Mouse (Mus musculus): ENCODE measurements at regions not wholly inside any gene's neighbourhood (a gene's known extent, or its start where the extent isn't known, plus 50 kb on each side); places are given as distances from the start of the nearest gene placed in this dataset.
A peak's percentile ranks its signal among the peaks of the same experiment; 100 is the strongest.

DNA sequence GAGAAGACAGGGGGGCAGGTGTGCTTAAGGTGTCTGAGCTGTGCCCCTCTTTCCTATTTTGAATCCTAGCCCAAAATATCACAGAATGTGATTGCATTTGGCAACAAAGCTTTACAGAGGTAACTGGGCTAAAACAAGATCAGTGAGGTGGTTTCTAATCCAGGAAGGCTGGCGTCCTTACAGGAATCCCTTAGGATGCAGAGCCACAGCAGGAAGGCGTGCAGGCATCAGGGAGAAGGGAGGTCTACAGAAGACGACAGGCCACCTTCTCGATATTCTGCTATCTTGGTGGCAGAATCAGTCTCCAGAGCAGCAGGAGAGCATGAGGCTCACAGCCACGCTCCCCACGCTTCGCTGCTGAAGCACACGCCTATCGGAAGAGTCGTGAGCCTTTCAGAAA lies 189.6 kb upstream of the Serp2 start:
- Histone ChIP-seq H3K4me3 (ENCODE audit: low read depth, low read length) (no peak overlapping the region), H3K27me3 (ENCODE audit: control insufficient read depth, insufficient read depth, low read length) (no peaks in the 10 kb centered on the region), H3K9me3 (ENCODE audit: control insufficient read depth, low read length) (no peaks in the 10 kb centered on the region), H3K4me1 (replicated peaks; ENCODE audit: control insufficient read depth, insufficient read depth, low read length) (no peaks in the 10 kb centered on the region), H3K36me3 (ENCODE audit: control insufficient read depth, insufficient read depth, low read length) (no peaks in the 10 kb centered on the region), H3K27ac (ENCODE audit: low read depth, low read length) (no peak overlapping the region), H3K9ac (ENCODE audit: low read length) (no peak overlapping the region), H3K4me2 (ENCODE audit: low read depth, low read length, severe bottlenecking) (no peak overlapping the region)
- ATAC-seq (replicated peaks; ENCODE audit: low FRiP score), result no peak
- 87% methylated on average over 10 of the region's 10 CpGs for WGBS
- peak; percentile 33 for DNase-seq (ENCODE audit: low spot score)

DNA sequence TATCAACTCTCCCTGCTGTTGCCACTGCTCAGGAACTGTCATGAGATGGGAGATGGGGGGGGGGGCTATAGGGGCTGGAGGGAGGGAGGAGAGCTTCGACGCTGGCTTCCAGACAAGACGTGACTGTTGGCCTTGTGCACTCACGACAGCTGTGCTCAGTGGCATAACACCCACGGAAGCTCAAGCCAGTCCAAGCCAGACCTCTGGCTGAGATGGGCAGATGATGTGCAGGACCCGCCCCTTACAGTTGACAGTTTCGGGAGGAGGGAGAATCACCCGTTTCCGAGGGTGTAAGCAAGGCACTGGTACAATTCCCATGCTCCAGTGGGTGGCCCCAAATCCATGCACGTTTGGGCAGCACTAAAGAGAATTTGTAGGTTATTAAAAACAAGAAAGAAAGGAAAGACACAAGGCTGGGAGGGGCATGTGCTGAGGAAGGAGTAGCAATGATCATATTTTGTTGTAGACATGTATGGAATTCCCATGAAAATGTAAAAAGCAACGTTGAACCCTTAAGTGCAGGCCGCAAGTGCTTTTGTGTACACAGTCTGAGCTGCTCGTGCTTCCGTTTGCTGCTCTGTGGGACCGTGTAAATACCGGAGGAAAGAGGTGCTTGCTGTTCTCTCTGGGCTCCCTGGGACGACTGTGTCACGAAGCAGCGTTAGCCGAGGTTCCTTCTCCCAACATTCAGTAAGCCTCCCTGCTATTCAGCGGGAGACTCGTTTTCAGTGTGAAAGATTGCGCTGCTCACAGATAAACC lies 188.2 kb upstream of the Serp2 start:
- no peak overlapping the region for H3K4me3 ChIP-seq (ENCODE audit: low read depth, low read length)
- no peak overlapping the region for H3K9ac ChIP-seq (ENCODE audit: low read length)
- H3K4me1 ChIP-seq (replicated peaks; ENCODE audit: control insufficient read depth, insufficient read depth, low read length), result no peaks in the 10 kb centered on the region; the same call in 1 of the 2 replicates
- H3K9me3 ChIP-seq (ENCODE audit: control insufficient read depth, low read length), result no peaks in the 10 kb centered on the region
- ATAC-seq (replicated peaks; ENCODE audit: low FRiP score) (no peak), DNase-seq (ENCODE audit: low spot score) (no peak)
- no peaks in the 10 kb centered on the region for H3K36me3 ChIP-seq (ENCODE audit: control insufficient read depth, insufficient read depth, low read length)
- no peak overlapping the region for H3K27ac ChIP-seq (ENCODE audit: low read depth, low read length)
- H3K4me2 ChIP-seq (ENCODE audit: low read depth, low read length, severe bottlenecking), result no peak overlapping the region
- WGBS, result 85% methylated on average over 23 of the region's 23 CpGs
- H3K27me3 ChIP-seq (ENCODE audit: control insufficient read depth, insufficient read depth, low read length), result no peaks in the 10 kb centered on the region

DNA sequence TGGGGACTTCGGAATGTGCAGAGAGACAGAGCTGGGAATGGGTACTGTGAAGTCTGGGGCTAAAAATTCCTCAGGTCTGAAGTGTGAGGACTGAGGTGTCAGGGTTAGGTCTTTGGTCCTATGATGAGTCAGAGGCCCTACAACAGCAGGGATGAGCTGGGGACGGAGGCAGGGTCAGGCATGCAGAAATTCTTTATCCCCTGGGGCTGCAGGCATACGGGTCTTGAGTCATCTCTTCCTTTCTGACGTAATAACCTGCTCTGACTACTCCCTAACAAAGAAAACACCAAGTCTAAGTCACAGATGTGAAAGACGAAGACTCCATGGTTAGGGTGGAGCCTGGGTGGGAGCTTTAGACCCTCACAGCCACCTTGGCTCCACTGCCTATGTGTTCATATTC lies 185.6 kb upstream of the Serp2 start:
- 82% methylated on average over 5 of the region's 5 CpGs for WGBS

DNA sequence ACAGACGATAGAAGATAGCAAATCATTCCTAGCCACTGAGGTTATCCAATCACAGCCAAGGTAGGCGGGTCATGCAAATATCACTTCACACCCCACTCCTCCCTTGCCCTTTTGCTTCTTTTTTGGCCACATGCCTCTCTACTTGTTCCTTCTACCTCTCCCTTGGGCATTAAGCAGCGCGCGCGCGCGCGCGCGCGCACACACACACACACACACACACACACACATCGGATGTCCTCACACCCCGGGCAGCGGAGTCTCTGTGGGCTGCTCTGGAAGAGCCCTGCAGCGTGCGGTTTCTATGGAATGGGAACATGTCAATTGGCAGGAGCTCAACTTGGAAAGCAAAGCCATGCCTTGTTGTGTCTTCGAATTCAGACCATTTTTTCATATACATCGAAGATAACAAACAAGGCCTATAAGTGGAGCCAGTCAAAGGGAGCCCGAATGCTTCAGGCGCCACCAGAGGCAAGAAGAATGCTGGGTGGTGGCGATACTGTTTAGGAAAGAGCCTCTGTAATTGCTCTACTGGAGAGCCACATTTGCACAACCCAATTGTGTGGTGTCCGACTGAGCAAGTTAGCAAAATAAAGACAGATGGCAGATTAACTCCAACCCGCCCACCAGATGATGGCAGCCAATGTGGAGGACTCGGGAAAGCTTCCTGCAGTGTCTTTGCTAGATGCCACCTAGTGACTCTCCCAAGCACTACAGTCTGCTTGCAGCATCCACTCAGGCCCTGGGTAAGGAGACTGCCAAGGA lies 183.3 kb upstream of the Serp2 start:
- no peaks in the 10 kb centered on the region for H3K36me3 ChIP-seq (ENCODE audit: control insufficient read depth, insufficient read depth, low read length)
- H3K27me3 ChIP-seq (ENCODE audit: control insufficient read depth, insufficient read depth, low read length), result no peaks in the 10 kb centered on the region
- no peak overlapping the region for H3K4me2 ChIP-seq (ENCODE audit: low read depth, low read length, severe bottlenecking)
- H3K27ac ChIP-seq (ENCODE audit: low read depth, low read length), result no peak overlapping the region
- 67% methylated on average over 25 of the region's 25 CpGs for WGBS
- H3K9me3 ChIP-seq (ENCODE audit: control insufficient read depth, low read length), result no peaks in the 10 kb centered on the region
- H3K4me3 ChIP-seq (ENCODE audit: low read depth, low read length), result no peak overlapping the region
- no peak overlapping the region for H3K9ac ChIP-seq (ENCODE audit: low read length)
- ATAC-seq (replicated peaks; ENCODE audit: low FRiP score) (peak; percentile 42; the same call in 1 of the 2 replicates), DNase-seq (ENCODE audit: low spot score) (peak; percentile 61)
- no peaks in the 10 kb centered on the region; the same call in 1 of the 2 replicates for H3K4me1 ChIP-seq (replicated peaks; ENCODE audit: control insufficient read depth, insufficient read depth, low read length)

More for the DNA sequence above, 185.6 kb upstream of the Serp2 start:
- Histone ChIP-seq H3K9ac (ENCODE audit: low read length) (no peak overlapping the region), H3K9me3 (ENCODE audit: control insufficient read depth, low read length) (no peaks in the 10 kb centered on the region), H3K4me3 (ENCODE audit: low read depth, low read length) (no peak overlapping the region), H3K4me2 (ENCODE audit: low read depth, low read length, severe bottlenecking) (no peak overlapping the region), H3K27me3 (ENCODE audit: control insufficient read depth, insufficient read depth, low read length) (no peaks in the 10 kb centered on the region), H3K4me1 (replicated peaks; ENCODE audit: control insufficient read depth, insufficient read depth, low read length) (no peaks in the 10 kb centered on the region; the same call in 1 of the 2 replicates), H3K36me3 (ENCODE audit: control insufficient read depth, insufficient read depth, low read length) (no peaks in the 10 kb centered on the region), H3K27ac (ENCODE audit: low read depth, low read length) (no peak overlapping the region)
- DNase-seq (ENCODE audit: low spot score), result peak; percentile 5
- ATAC-seq (replicated peaks; ENCODE audit: low FRiP score), result no peak

DNA sequence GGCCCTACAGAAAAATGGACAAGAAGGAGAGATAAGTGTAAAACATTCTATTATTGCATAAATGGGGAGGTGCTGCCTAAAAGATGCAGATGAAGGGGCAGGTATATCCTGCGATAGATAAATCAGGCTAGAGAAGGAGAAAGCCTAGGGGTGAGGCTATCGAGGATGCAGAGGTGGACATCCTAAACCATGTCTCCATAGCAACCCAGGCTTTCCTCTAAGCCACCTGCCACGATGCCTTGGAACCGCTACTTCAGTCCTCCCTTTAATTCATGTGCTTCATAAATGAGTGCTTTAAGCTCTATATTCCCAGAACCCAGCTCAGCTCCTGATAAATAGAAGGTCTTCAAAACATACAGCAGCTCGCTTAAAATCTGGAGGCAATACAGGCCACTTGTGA lies 179.3 kb upstream of the Serp2 start:
- no peak overlapping the region for H3K4me3 ChIP-seq (ENCODE audit: low read depth, low read length)
- no peaks in the 10 kb centered on the region for H3K9me3 ChIP-seq (ENCODE audit: control insufficient read depth, low read length)
- 88% methylated on average over 5 of the region's 5 CpGs for WGBS
- ATAC-seq (replicated peaks; ENCODE audit: low FRiP score), result no peak
- H3K4me1 ChIP-seq (replicated peaks; ENCODE audit: control insufficient read depth, insufficient read depth, low read length), result peaks cover 3% of the 10 kb centered on the region; the same call in 1 of the 2 replicates
- H3K4me2 ChIP-seq (ENCODE audit: low read depth, low read length, severe bottlenecking), result no peak overlapping the region
- H3K27me3 ChIP-seq (ENCODE audit: control insufficient read depth, insufficient read depth, low read length), result no peaks in the 10 kb centered on the region
- no peak for DNase-seq (ENCODE audit: low spot score)
- H3K36me3 ChIP-seq (ENCODE audit: control insufficient read depth, insufficient read depth, low read length), result no peaks in the 10 kb centered on the region
- H3K27ac ChIP-seq (ENCODE audit: low read depth, low read length), result no peak overlapping the region
- no peak overlapping the region for H3K9ac ChIP-seq (ENCODE audit: low read length)

DNA sequence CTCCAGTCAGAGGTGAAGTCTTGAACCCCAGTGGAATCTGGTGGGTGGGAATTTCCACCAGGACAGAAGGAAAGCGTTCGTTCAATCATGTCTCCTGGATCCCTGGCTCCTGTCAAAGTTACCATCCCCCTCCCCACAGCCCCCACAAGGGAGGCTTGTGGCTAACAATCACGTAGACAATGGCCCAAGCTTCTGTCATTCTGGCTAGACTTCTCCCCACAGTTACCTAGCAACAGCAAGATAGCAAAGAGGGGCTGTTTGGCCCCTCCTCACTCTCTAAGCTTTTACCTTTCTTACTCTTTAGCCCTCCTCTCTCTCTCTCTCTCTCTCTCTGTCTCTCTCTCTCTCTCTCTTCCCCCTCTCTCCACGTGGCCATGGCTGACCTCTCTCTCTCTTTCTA lies 178.4 kb upstream of the Serp2 start:
- Histone ChIP-seq H3K9me3 (ENCODE audit: control insufficient read depth, low read length) (no peaks in the 10 kb centered on the region), H3K4me3 (ENCODE audit: low read depth, low read length) (no peak overlapping the region), H3K4me2 (ENCODE audit: low read depth, low read length, severe bottlenecking) (no peak overlapping the region), H3K27me3 (ENCODE audit: control insufficient read depth, insufficient read depth, low read length) (no peaks in the 10 kb centered on the region), H3K9ac (ENCODE audit: low read length) (no peak overlapping the region), H3K4me1 (replicated peaks; ENCODE audit: control insufficient read depth, insufficient read depth, low read length) (0 out of 2 replicates have a peak, but pooled peaks cover 3% of the 10 kb centered on the region), H3K27ac (ENCODE audit: low read depth, low read length) (no peak overlapping the region), H3K36me3 (ENCODE audit: control insufficient read depth, insufficient read depth, low read length) (no peaks in the 10 kb centered on the region)
- 31% methylated on average over 4 of the region's 4 CpGs for WGBS
- DNase-seq (ENCODE audit: low spot score), result peak; percentile 35
- ATAC-seq (replicated peaks; ENCODE audit: low FRiP score), result 0 out of 2 replicates have a peak, but pooled peaks have one; percentile 21

DNA sequence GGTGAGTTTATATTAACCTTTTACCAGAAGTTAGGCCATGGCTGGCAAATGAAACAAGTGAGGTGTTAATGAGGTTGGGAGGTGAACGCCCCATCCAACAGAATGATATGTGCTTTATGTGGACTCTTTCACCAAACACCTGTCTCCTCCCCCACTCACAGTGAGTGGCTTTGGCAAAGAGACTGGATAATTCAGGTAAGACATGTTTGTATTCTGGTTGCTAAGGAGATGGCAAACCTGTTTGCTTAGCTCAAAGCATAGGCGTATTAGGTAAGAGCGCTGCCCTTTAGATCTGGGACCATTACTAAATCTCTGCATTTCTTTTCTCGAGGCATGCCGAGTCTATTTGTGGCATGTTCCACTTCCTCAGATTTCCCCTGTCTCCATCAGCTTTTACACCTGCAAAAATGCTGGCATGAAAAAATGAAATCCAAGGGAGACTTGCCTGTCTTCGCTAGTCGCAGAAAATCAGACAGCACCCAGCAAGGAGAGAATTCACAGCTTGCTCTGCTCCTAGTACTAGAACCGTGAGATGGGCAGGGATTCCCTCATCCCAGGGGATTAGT lies 176.7 kb upstream of the Serp2 start:
- no peak overlapping the region for H3K4me2 ChIP-seq (ENCODE audit: low read depth, low read length, severe bottlenecking)
- no peaks in the 10 kb centered on the region for H3K36me3 ChIP-seq (ENCODE audit: control insufficient read depth, insufficient read depth, low read length)
- WGBS, result 86% methylated on average over 8 of the region's 8 CpGs
- H3K9ac ChIP-seq (ENCODE audit: low read length), result no peak overlapping the region
- ATAC-seq (replicated peaks; ENCODE audit: low FRiP score), result no peak
- no peak overlapping the region for H3K4me3 ChIP-seq (ENCODE audit: low read depth, low read length)
- DNase-seq (ENCODE audit: low spot score), result no peak
- no peaks in the 10 kb centered on the region for H3K27me3 ChIP-seq (ENCODE audit: control insufficient read depth, insufficient read depth, low read length)
- no peaks in the 10 kb centered on the region for H3K9me3 ChIP-seq (ENCODE audit: control insufficient read depth, low read length)
- H3K27ac ChIP-seq (ENCODE audit: low read depth, low read length), result no peak overlapping the region
- 0 out of 2 replicates have a peak, but pooled peaks cover 3% of the 10 kb centered on the region for H3K4me1 ChIP-seq (replicated peaks; ENCODE audit: control insufficient read depth, insufficient read depth, low read length)

DNA sequence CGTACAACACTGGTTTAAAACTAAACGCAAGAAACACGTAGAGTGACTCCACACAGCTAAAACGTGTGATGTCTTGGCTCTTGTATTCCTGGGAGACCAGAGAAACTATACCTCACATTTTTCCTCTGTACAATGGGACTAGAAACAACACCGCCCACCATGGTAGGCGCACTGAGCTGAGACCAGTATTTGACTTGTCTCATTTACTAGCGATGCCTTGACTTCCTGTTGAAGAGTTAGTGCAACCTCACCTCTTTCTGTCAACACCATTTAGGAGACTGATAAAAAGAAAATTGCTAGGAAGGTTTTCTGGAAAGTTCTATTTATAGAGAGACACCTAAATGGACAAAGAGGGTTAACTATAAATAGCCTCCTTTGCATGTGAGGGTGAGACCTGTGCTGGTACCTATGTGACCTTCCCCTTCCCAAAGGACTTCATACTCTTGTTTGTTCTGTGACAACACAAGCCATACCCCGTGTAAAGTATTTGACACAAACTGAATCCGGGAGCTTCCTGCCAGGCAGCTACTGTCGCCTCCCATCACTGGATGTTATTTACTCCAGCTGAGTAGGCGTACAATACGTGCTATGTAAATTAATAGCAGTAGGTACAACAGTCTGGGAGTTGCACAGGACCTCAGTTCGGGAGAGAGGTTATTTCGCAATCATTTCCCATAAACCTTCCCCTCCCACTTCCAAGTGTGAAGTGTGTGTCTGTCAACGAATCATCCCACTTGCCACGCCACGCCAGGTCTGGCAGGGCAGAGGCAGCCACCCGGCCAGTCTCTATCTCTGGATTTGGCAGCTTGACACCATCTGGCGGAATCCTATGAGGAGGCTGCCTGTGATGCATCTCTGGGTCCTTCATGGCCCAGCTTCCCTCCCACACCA lies 174.7 kb upstream of the Serp2 start:
- Histone ChIP-seq H3K9me3 (ENCODE audit: control insufficient read depth, low read length) (no peaks in the 10 kb centered on the region), H3K36me3 (ENCODE audit: control insufficient read depth, insufficient read depth, low read length) (no peaks in the 10 kb centered on the region), H3K9ac (ENCODE audit: low read length) (no peak overlapping the region), H3K4me1 (replicated peaks; ENCODE audit: control insufficient read depth, insufficient read depth, low read length) (0 out of 2 replicates have a peak, but pooled peaks cover 3% of the 10 kb centered on the region), H3K4me2 (ENCODE audit: low read depth, low read length, severe bottlenecking) (no peak overlapping the region), H3K27me3 (ENCODE audit: control insufficient read depth, insufficient read depth, low read length) (no peaks in the 10 kb centered on the region), H3K4me3 (ENCODE audit: low read depth, low read length) (no peak overlapping the region), H3K27ac (ENCODE audit: low read depth, low read length) (no peak overlapping the region)
- WGBS, result 90% methylated on average over 19 of the region's 19 CpGs
- DNase-seq (ENCODE audit: low spot score) (no peak), ATAC-seq (replicated peaks; ENCODE audit: low FRiP score) (no peak)

Data from forebrain, embryonic 11.5 days (tissue).